Mouse (Mus musculus): ENCODE results near the gene Otud3.

DNA sequence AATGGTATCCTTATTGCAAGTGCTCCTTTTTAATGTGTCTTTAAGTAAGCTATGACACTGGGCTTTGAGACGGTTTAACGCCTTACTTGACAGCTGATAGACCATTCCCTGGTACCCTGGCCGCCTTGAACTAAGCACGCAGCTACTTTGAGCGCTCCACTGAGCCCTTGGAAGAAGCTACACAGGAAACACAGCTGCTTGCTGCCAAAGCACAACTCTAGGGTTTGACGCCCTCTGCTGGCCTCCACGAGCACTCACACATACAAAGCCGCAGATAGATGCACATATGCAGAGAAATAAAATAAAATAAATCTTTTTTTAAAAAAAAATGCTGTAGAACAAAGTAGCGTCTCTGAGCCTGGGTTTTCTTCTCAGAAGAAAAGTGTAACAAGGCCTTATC lies 54.5 kb downstream of the Otud3 start:
- no peak for TF ChIP-seq TAL1 (IDR thresholded peaks at IDR 0.05; ENCODE audit: low read length)
- no peak for TF ChIP-seq GATA1 (IDR thresholded peaks at IDR 0.05; ENCODE audit: low read length)

All from erythroblast, embryonic 14.5 days (primary cell).